Mouse (Mus musculus): ENCODE data around the gene Olfr617. TPM values are rescaled to one million over a fixed set of nuclear protein-coding genes. Genes with fewer than 3 reads are reported as not detected.
"Not testable (repeated sequence)": the region's sequence is repeated elsewhere in the genome, so short reads cannot be mapped to it uniquely, and the experiment has no call there.

Olfr617 gene
- total RNA-seq (2021): not detected
- long read RNA-seq, experiment 1: 0 reads
- long read RNA-seq, experiment 2: 0 reads

DNA sequence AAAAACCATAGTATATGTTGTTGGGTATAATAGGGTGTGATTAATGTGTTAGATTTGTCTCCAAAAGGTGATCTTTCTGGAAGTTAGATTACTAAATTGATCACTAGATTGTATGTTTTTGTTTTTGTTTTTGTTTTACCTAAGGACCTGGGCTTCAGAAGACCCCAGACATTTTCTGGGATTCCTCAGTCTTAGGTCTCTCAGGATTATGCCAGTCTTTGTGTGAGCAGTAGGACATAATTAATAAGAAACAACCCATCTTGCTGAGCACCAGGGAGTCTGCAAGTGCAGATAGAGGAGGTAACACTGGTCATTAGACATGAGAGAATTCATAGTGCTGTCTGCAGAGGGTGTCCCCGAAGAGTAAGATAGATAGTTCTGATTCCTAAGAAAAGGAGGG lies at the start of gene Olfr617:
Gene Olfr617, plus strand, starts transcription at position 301 of the 400 bp plus-strand sequence.
- DNase-seq (ENCODE audit: low spot score in 2 of 2): no peak

GRCm38 (mm10) chr7:103542617-103543016 lies 30.2 kb upstream of the Olfr617 start, which contains the start of gene Olfr612:
TSS of gene Olfr612 (minus strand) at chr7:103542717.
- not testable (repeated sequence) for DNase-seq (ENCODE audit: low spot score in 2 of 2)

DNA sequence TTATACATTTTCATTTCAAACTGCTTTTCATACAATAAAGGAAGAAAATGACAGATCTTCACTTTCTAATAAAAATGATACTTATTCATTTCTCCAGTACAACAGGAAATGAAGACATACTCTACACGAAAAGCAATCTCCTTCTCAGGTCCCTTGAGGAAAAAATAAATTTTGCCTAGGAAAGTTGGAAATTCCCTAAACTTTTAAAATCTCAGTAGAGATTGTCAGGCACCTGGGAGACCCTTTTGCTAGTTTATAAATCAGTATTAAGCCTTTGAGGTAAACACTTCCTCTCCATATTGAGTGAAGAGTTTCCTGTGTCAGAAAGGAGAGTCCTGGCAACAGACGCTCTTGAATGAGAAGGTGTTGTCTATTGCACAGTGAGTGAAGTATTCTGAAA lies 25.1 kb upstream of the Olfr617 start, which contains the start of gene Olfr613:
Gene Olfr613, plus strand, starts transcription at position 301 of the 400 bp plus-strand sequence.
- no peak for DNase-seq (ENCODE audit: low spot score in 2 of 2)

GRCm38 (mm10) chr7:103555779-103556178 lies 17.1 kb upstream of the Olfr617 start, which contains the start of gene Olfr615:
TSS of gene Olfr615 (plus strand) at chr7:103556079.
- DNase-seq (ENCODE audit: low spot score in 2 of 2): no peak

GRCm38 (mm10) chr7:103569043-103569442 lies 3.8 kb upstream of the Olfr617 start, which contains the start of gene Olfr616:
TSS of gene Olfr616 (minus strand) at chr7:103569143.
- no peak for DNase-seq (ENCODE audit: low spot score in 2 of 2)

GRCm38 (mm10) chr7:103589803-103590202 lies 16.9 kb downstream of the Olfr617 start, which contains the start of gene Olfr618:
TSS of gene Olfr618 (plus strand) at chr7:103590103.
- no peak for DNase-seq (ENCODE audit: low spot score in 2 of 2)

- DNase-seq (ENCODE audit: low spot score in 2 of 2): no peak
These were observed 27.4 kb downstream of the Olfr617 start, which contains the start of gene Olfr619 for GRCm38 (mm10) chr7:103600275-103600674. TSS of gene Olfr619 (plus strand) at chr7:103600575.

- no peak for DNase-seq (ENCODE audit: low spot score in 2 of 2)
These were observed 34.6 kb downstream of the Olfr617 start for GRCm38 (mm10) chr7:103607425-103607824.

- DNase-seq (ENCODE audit: low spot score in 2 of 2): no peak
These were observed 39.6 kb downstream of the Olfr617 start, which contains the start of gene Olfr620 for GRCm38 (mm10) chr7:103612434-103612833. TSS of gene Olfr620 (minus strand) at chr7:103612534.

Small RNA genes within 50 kb of the gene (microRNA-seq; reads per million reads assigned to microRNA genes)
- not detected for gene Gm26506

Other genes with a start within 250 kb of the Olfr617 start
- gene Olfr598, start 249.5 kb upstream of the Olfr617 start, total RNA-seq (2021): not detected
- not detected for gene Olfr599, start 237.1 kb upstream of the Olfr617 start, total RNA-seq (2021)
- gene Olfr600, start 223.4 kb upstream of the Olfr617 start, total RNA-seq (2021): not detected
- gene Olfr601, start 210.4 kb upstream of the Olfr617 start, total RNA-seq (2021): not detected
- gene Olfr603, start 186.9 kb upstream of the Olfr617 start, total RNA-seq (2021): not detected
- gene Usp17lc, start 158.0 kb upstream of the Olfr617 start, total RNA-seq (2021): not detected
- gene Olfr605, start 127.6 kb upstream of the Olfr617 start, total RNA-seq (2021): not detected
- gene Olfr606, start 124.0 kb upstream of the Olfr617 start, total RNA-seq (2021): not detected
- not detected for gene Olfr607, start 108.9 kb upstream of the Olfr617 start, total RNA-seq (2021)
- not detected for gene Olfr608, start 103.2 kb upstream of the Olfr617 start, total RNA-seq (2021)
- gene Olfr609, start 75.0 kb upstream of the Olfr617 start, total RNA-seq (2021): not detected
- gene Olfr610, start 60.9 kb upstream of the Olfr617 start, total RNA-seq (2021): not detected
- not detected for gene Olfr611, start 52.2 kb upstream of the Olfr617 start, total RNA-seq (2021)
- gene Olfr612, start 30.3 kb upstream of the Olfr617 start, total RNA-seq (2021): not detected
- not detected for gene Olfr613, start 25.0 kb upstream of the Olfr617 start, total RNA-seq (2021)
- gene Olfr615, start 17.0 kb upstream of the Olfr617 start, total RNA-seq (2021): not detected
- gene Olfr616, start 3.9 kb upstream of the Olfr617 start, total RNA-seq (2021): not detected
- gene Olfr618, start 17.0 kb downstream of the Olfr617 start, total RNA-seq (2021): not detected
- gene Olfr619, start 27.5 kb downstream of the Olfr617 start, total RNA-seq (2021): not detected
- gene Olfr620, start 39.5 kb downstream of the Olfr617 start, total RNA-seq (2021): not detected
- not detected for gene Olfr622, start 69.6 kb downstream of the Olfr617 start, total RNA-seq (2021)
- gene Olfr623, start 90.6 kb downstream of the Olfr617 start, total RNA-seq (2021): not detected
- gene Olfr624, start 98.1 kb downstream of the Olfr617 start, total RNA-seq (2021): under 1 TPM in 1 of 2 experiments, not detected in 1; 0.06 TPM
- not detected for gene Olfr625-ps1, start 109.7 kb downstream of the Olfr617 start, total RNA-seq (2021)
- gene Olfr243, start 141.6 kb downstream of the Olfr617 start, total RNA-seq (2021): not detected
- not detected for gene Olfr628, start 157.3 kb downstream of the Olfr617 start, total RNA-seq (2021)
- gene Olfr629, start 171.9 kb downstream of the Olfr617 start, total RNA-seq (2021): not detected
- gene Olfr630, start 184.3 kb downstream of the Olfr617 start, total RNA-seq (2021): not detected
- gene Olfr69, start 198.5 kb downstream of the Olfr617 start, total RNA-seq (2021): not detected
- not detected for gene Olfr68, start 206.6 kb downstream of the Olfr617 start, total RNA-seq (2021)
- not detected for gene Olfr67, start 218.8 kb downstream of the Olfr617 start, total RNA-seq (2021)
- gene Hbb-bt, start 240.9 kb downstream of the Olfr617 start, total RNA-seq (2021): 100 to 1,000 TPM; 618 to 940 TPM

Data from adrenal gland, postnatal 4 days (tissue).